Mouse (Mus musculus): ENCODE measurements around the gene Uchl5. TPM values are rescaled to one million over a fixed set of nuclear protein-coding genes. Genes with fewer than 3 reads are reported as not detected.

Gene Uchl5
- 10 to 100 TPM; 36.9 to 38.9 TPM for total RNA-seq (2021)

GRCm38 (mm10) chr1:143776446-143777411 is at the start of gene Uchl5, which contains the start of gene Trove2:
TSS of gene Uchl5 (plus strand) at chr1:143777272.
TSS of gene Trove2 (minus strand) at chr1:143777068.
- DNase-seq (ENCODE audit: extremely low spot score in 1 of 2, low spot score in 1 of 2), result peak; percentile 94 to 98

GRCm38 (mm10) chr1:143727701-143728445 is 49.2 kb upstream of the Uchl5 start:
- DNase-seq (ENCODE audit: extremely low spot score in 1 of 2, low spot score in 1 of 2), result no peak

GRCm38 (mm10) chr1:143730899-143731298 is 46.2 kb upstream of the Uchl5 start:
- no peak for DNase-seq (ENCODE audit: extremely low spot score in 1 of 2, low spot score in 1 of 2)

- no peak for DNase-seq (ENCODE audit: extremely low spot score in 1 of 2, low spot score in 1 of 2)
Observed at GRCm38 (mm10) chr1:143731691-143732090, 45.4 kb upstream of the Uchl5 start.

- DNase-seq (ENCODE audit: extremely low spot score in 1 of 2, low spot score in 1 of 2), result no peak
Observed at GRCm38 (mm10) chr1:143733914-143734410, 43.1 kb upstream of the Uchl5 start.

- DNase-seq (ENCODE audit: extremely low spot score in 1 of 2, low spot score in 1 of 2), result peak in 1 of 2 experiments; percentile 9
Observed at GRCm38 (mm10) chr1:143738811-143739210, 38.3 kb upstream of the Uchl5 start.

- peak; percentile 78 to 82 for DNase-seq (ENCODE audit: extremely low spot score in 1 of 2, low spot score in 1 of 2)
Observed at GRCm38 (mm10) chr1:143739361-143740350, 37.4 kb upstream of the Uchl5 start.

GRCm38 (mm10) chr1:143740581-143740980 is 36.5 kb upstream of the Uchl5 start:
- no peak for DNase-seq (ENCODE audit: extremely low spot score in 1 of 2, low spot score in 1 of 2)

GRCm38 (mm10) chr1:143741331-143741730 is 35.7 kb upstream of the Uchl5 start:
- no peak for DNase-seq (ENCODE audit: extremely low spot score in 1 of 2, low spot score in 1 of 2)

GRCm38 (mm10) chr1:143742186-143742585 is 34.9 kb upstream of the Uchl5 start:
- DNase-seq (ENCODE audit: extremely low spot score in 1 of 2, low spot score in 1 of 2), result no peak

- DNase-seq (ENCODE audit: extremely low spot score in 1 of 2, low spot score in 1 of 2), result no peak
Observed at GRCm38 (mm10) chr1:143745871-143746270, 31.2 kb upstream of the Uchl5 start.

- no peak for DNase-seq (ENCODE audit: extremely low spot score in 1 of 2, low spot score in 1 of 2)
Observed at GRCm38 (mm10) chr1:143762159-143762558, 14.9 kb upstream of the Uchl5 start.

- no peak for DNase-seq (ENCODE audit: extremely low spot score in 1 of 2, low spot score in 1 of 2)
Observed at GRCm38 (mm10) chr1:143764443-143764842, 12.6 kb upstream of the Uchl5 start.

- no peak for DNase-seq (ENCODE audit: extremely low spot score in 1 of 2, low spot score in 1 of 2)
Observed at GRCm38 (mm10) chr1:143765801-143766200, 11.3 kb upstream of the Uchl5 start.

GRCm38 (mm10) chr1:143766238-143766637 is 10.8 kb upstream of the Uchl5 start:
- DNase-seq (ENCODE audit: extremely low spot score in 1 of 2, low spot score in 1 of 2), result no peak

- no peak for DNase-seq (ENCODE audit: extremely low spot score in 1 of 2, low spot score in 1 of 2)
Observed at GRCm38 (mm10) chr1:143770444-143771109, 6.5 kb upstream of the Uchl5 start.

- no peak for DNase-seq (ENCODE audit: extremely low spot score in 1 of 2, low spot score in 1 of 2)
Observed at GRCm38 (mm10) chr1:143773082-143773481, 4.0 kb upstream of the Uchl5 start.

GRCm38 (mm10) chr1:143773909-143774308 is 3.2 kb upstream of the Uchl5 start:
- no peak for DNase-seq (ENCODE audit: extremely low spot score in 1 of 2, low spot score in 1 of 2)

- DNase-seq (ENCODE audit: extremely low spot score in 1 of 2, low spot score in 1 of 2), result no peak
Observed at GRCm38 (mm10) chr1:143777558-143778218, 616 bp downstream of the Uchl5 start.
